Mouse (Mus musculus) forebrain, embryonic 16.5 days (tissue): ENCODE measurements around the gene Gp6. TPM values are rescaled to one million over a fixed set of nuclear protein-coding genes. Genes with fewer than 3 reads are reported as not detected.

Source experiments
- ATAC-seq: fragments of 200-750 bp; cut with Nextera tagmentation; 2 replicates; pipeline ENCODE4 v1.8.0; 2017; ENCODE audit warnings: mild to moderate bottlenecking, moderate library complexity
- H3K27ac ChIP-seq: fragments of 300-500 bp; sonication (generic); 2 replicates; pipeline ENCODE4 v1.5.1; 2014; ENCODE audit warnings: low read length, control low read depth
- H3K27me3 ChIP-seq: fragments of 300-500 bp; sonication (generic); replicated peaks from 2 replicates; pipeline ENCODE4 v1.6.1; 2014; ENCODE audit warnings: low read length; ENCODE audit not compliant: control insufficient read depth, insufficient read depth
- H3K36me3 ChIP-seq: fragments of 300-500 bp; sonication (generic); 2 replicates; pipeline ENCODE4 v1.6.1; 2014; ENCODE audit not compliant: control insufficient read depth, insufficient read depth
- H3K4me1 ChIP-seq: fragments of 300-500 bp; sonication (generic); replicated peaks from 2 replicates; pipeline ENCODE4 v1.6.1; 2014; ENCODE audit warnings: low read length; ENCODE audit not compliant: control insufficient read depth, insufficient read depth
- H3K4me2 ChIP-seq: fragments of 300-500 bp; sonication (generic); 2 replicates; pipeline ENCODE4 v1.6.1; 2014; ENCODE audit warnings: mild to moderate bottlenecking, low read length, control low read depth
- H3K4me3 ChIP-seq: fragments of 300-500 bp; sonication (generic); replicated peaks from 2 replicates; pipeline ENCODE4 v1.5.1; 2014; ENCODE audit warnings: mild to moderate bottlenecking, low read length, control low read depth
- H3K9ac ChIP-seq: fragments of 300-500 bp; sonication (generic); replicated peaks from 2 replicates; pipeline ENCODE4 v1.6.1; 2014; ENCODE audit warnings: low read depth, low read length, control low read depth
- H3K9me3 ChIP-seq: fragments of 300-500 bp; sonication (generic); 2 replicates; pipeline ENCODE4 v1.6.1; 2016; ENCODE audit warnings: low read length; ENCODE audit not compliant: control insufficient read depth
- WGBS: fragments of 180-500 bp; shearing (Covaris S2); extraction: QIAGEN DNeasy Blood & Tissue Kit; methylation state at CpG from one replicate; pipeline ENCODE4 v1.1.7; 2014; 5-methylcytosine and 5-hydroxymethylcytosine counted together
- polyA plus RNA-seq: library from polyadenylated mRNA; unstranded; fragments of >200 nt; fragmentation: Nextera tagmentation; extraction: Ambion mirVana; gene quantifications from 2 replicates; pipeline ENCODE4 v1.2.1, GENCODE M21; 2015

Gp6 gene
- polyA plus RNA-seq = 0.08 TPM in 1 of 2 replicates, not detected in the other

DNA sequence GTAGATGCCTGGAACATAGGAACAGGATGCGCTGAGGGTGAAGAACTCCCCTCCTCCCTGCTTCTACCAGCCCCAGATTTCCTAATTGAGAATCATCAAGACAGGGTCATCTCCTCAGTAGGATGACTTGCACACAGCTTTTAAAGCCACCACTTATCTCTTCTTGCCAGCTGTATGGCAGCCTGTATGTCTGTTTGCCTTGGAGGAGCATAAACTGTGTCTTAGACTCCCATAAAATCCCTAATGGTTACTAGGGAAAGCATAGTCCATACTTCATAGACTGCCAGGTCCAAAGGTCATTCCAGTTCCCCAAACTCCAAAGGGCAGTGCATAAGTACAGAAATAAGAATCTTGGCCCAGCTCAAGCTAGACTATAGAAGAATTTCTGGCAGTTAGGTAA is at the start of gene Gp6:
Gp6 (minus strand) TSS at position 15 of the 400 bp plus-strand sequence.
- Histone ChIP-seq H3K9me3 (no peaks in the 10 kb centered on the region), H3K9ac (no peak within 1 kb of the TSS), H3K4me3 (no peak within 1 kb of the TSS), H3K36me3 (no peaks in the 10 kb centered on the region), H3K4me2 (no peak within 1 kb of the TSS), H3K27ac (no peak within 1 kb of the TSS), H3K27me3 (no peaks in the 10 kb centered on the region), H3K4me1 (no peaks in the 10 kb centered on the region)
- WGBS = 89% methylated on average over 1 of the region's 1 CpGs
- no peak for ATAC-seq

DNA sequence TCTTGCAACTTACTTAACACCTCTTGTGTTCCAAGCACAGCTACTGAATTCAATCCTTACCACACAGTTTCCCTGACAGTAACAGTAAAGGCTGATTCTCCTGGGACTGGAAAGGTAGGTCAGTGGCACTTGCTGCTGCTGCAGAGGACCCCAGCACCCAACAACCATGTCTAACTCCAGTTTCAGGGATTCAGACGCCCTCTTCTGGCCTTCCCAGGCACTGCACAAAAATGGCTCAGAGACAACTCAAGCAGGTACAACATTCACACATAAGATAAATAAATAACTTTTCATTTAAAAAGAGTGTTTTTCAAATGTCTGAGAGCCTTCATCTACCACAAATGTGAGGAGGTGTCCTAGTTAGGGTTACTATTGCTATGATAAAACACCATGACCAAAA is 49.6 kb upstream of the Gp6 start:
- no peak overlapping the region for H3K27ac ChIP-seq
- no peak for ATAC-seq
- H3K36me3 ChIP-seq = peaks cover 6% of the 10 kb centered on the region
- no peaks in the 10 kb centered on the region for H3K27me3 ChIP-seq
- no peak overlapping the region for H3K9ac ChIP-seq
- H3K9me3 ChIP-seq = no peaks in the 10 kb centered on the region
- no peak overlapping the region for H3K4me2 ChIP-seq
- 0% methylated on average over 1 of the region's 1 CpGs for WGBS
- H3K4me3 ChIP-seq = no peak overlapping the region
- H3K4me1 ChIP-seq = peaks cover 8% of the 10 kb centered on the region

DNA sequence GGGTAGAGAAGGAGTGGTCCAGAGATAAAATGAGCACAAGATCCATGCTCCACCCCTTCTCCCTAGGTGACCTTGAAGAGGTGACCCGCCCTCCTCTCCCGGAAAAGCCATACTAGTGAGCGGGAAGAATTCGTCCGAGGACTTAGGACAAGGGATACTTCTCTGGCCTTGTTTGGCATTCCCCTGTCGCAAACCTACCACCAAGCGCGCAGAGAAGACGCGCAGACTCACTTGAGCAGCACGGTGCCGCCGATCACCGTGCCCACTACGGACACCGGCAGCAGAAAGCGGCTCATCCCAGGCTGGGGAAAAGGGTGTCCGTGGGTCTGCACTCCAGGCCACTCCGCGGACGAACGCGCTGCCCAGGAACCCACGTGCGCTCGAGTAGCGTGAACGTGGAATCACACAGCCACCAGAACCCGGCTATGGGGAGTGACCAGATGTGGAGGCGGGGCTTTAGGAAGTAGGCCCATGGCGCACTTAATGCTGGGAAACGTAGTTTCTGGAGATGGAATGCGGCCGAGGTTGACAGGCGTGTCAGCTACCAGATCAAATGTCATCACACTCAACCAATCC is 47.8 kb upstream of the Gp6 start, which contains the start of gene Rdh13:
Rdh13 (minus strand) TSS at position 434 of the 576 bp plus-strand sequence.
- no peaks in the 10 kb centered on the region for H3K9me3 ChIP-seq
- peaks cover 16% of the 10 kb centered on the region for H3K36me3 ChIP-seq
- H3K4me1 ChIP-seq = peaks cover 8% of the 10 kb centered on the region
- H3K4me2 ChIP-seq = peak within 1 kb of the TSS; percentile 62
- H3K27me3 ChIP-seq = no peaks in the 10 kb centered on the region
- peak within 1 kb of the TSS; percentile 80 for H3K4me3 ChIP-seq
- peak within 1 kb of the TSS; percentile 82 for H3K9ac ChIP-seq
- peak within 1 kb of the TSS; percentile 55 for H3K27ac ChIP-seq
- WGBS = under 1% methylated on average over 35 of the region's 35 CpGs
- peak; percentile 95 for ATAC-seq

GRCm38 (mm10) chr7:4440549-4440948 is 43.0 kb upstream of the Gp6 start:
- no peak for ATAC-seq
- Histone ChIP-seq H3K27me3 (no peaks in the 10 kb centered on the region), H3K9me3 (no peaks in the 10 kb centered on the region), H3K4me2 (no peak overlapping the region), H3K4me3 (no peak overlapping the region), H3K4me1 (peaks cover 8% of the 10 kb centered on the region), H3K27ac (no peak overlapping the region), H3K9ac (no peak overlapping the region), H3K36me3 (peaks cover 22% of the 10 kb centered on the region)
- WGBS = 96% methylated on average over 10 of the region's 10 CpGs

DNA sequence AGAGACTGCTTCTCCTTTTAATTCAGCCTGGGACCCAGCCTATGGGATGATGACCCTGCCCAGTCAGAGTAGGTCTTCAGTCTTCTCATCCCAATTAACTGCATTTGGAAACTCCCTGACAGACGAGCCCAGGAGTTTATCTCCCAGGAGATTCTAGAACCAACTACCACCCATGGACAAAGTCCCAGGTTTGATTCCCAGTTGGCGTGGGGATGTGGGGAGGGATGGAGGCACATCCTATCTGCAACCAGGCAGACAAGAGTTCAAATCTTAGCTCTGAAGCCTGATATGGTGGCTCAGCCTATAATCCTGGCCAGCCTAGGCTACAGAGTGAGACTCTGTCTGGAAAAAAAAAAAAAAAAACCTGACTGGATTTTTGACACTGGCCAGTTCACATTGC is 40.2 kb upstream of the Gp6 start:
- Histone ChIP-seq H3K27me3 (no peaks in the 10 kb centered on the region), H3K9ac (no peak overlapping the region), H3K4me1 (no peaks in the 10 kb centered on the region), H3K9me3 (no peaks in the 10 kb centered on the region), H3K36me3 (peaks cover 32% of the 10 kb centered on the region), H3K4me3 (no peak overlapping the region), H3K4me2 (no peak overlapping the region), H3K27ac (no peak overlapping the region)
- 90% methylated on average over 2 of the region's 2 CpGs for WGBS
- ATAC-seq = no peak

DNA sequence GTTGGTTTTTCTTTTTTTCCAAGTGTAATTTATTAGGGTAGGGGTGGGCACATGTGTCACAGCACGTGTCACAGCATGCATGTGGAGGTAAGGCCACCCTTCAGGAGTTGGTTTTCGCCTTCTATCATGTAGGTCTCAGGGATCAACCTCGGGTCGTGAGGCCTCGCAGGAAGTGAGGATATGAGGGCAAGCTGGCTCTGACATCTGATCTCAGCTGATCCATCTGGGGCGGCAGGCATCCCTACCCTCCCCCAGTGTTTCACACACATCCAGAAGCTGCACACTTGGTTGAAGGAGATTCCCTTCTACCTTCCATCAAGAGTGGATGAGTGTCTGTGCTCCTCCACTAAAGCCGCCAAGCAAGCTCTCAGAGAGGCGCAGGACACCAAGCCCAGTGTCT is 34.5 kb upstream of the Gp6 start:
- no peaks in the 10 kb centered on the region for H3K27me3 ChIP-seq
- H3K36me3 ChIP-seq = peaks cover 30% of the 10 kb centered on the region
- WGBS = 93% methylated on average over 8 of the region's 8 CpGs
- no peak for ATAC-seq
- no peaks in the 10 kb centered on the region for H3K9me3 ChIP-seq
- H3K9ac ChIP-seq = no peak overlapping the region
- H3K4me1 ChIP-seq = no peaks in the 10 kb centered on the region
- no peak overlapping the region for H3K4me3 ChIP-seq
- H3K27ac ChIP-seq = no peak overlapping the region
- no peak overlapping the region for H3K4me2 ChIP-seq

GRCm38 (mm10) chr7:4431548-4431947 is 34.0 kb upstream of the Gp6 start:
- peaks cover 25% of the 10 kb centered on the region for H3K36me3 ChIP-seq
- no peak for ATAC-seq
- 81% methylated on average over 6 of the region's 6 CpGs for WGBS

DNA sequence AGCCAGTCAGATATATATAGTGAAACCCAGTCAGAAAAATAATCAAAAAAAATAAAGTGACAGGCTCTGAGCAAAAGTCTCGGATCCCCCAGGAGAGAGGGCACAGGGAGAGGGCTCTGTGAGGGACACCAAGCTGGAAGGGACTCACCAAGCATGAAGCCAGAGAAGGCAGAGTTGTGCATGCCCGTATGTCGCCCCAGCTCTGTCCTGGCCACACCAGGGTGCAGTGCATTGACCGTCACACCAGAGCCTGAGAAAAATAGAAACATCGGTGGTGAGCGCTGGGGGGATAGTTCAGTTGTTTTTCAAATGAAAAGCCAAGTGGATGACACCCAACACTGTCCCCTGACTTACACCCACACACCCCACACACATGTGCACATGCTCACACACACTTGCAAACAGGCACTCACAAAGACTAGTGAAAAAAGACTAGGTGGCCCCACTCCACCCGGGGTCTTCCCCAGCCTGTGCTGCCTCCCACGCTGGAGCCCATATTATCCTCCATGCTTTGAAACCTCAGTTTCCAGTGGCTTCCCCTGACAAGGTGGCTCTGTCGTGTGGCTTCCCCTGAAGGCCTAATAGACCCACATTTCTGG is 32.8 kb upstream of the Gp6 start:
- peaks cover 35% of the 10 kb centered on the region for H3K36me3 ChIP-seq
- no peak overlapping the region for H3K9ac ChIP-seq
- ATAC-seq = no peak
- H3K27ac ChIP-seq = no peak overlapping the region
- H3K27me3 ChIP-seq = no peaks in the 10 kb centered on the region
- H3K9me3 ChIP-seq = no peaks in the 10 kb centered on the region
- 95% methylated on average over 9 of the region's 9 CpGs for WGBS
- no peak overlapping the region for H3K4me2 ChIP-seq
- no peaks in the 10 kb centered on the region for H3K4me1 ChIP-seq
- no peak overlapping the region for H3K4me3 ChIP-seq

More at GRCm38 (mm10) chr7:4431548-4431947, 34.0 kb upstream of the Gp6 start:
- Histone ChIP-seq H3K27ac (no peak overlapping the region), H3K9ac (no peak overlapping the region), H3K27me3 (no peaks in the 10 kb centered on the region), H3K4me3 (no peak overlapping the region), H3K4me1 (no peaks in the 10 kb centered on the region), H3K9me3 (no peaks in the 10 kb centered on the region), H3K4me2 (no peak overlapping the region)

- ATAC-seq = peak; percentile 94
- H3K27ac ChIP-seq = no peak overlapping the region
- WGBS = 77% methylated on average over 7 of the region's 7 CpGs
- no peaks in the 10 kb centered on the region for H3K4me1 ChIP-seq
- no peak overlapping the region for H3K9ac ChIP-seq
- H3K9me3 ChIP-seq = no peaks in the 10 kb centered on the region
- no peak overlapping the region for H3K4me2 ChIP-seq
- H3K27me3 ChIP-seq = no peaks in the 10 kb centered on the region
- H3K36me3 ChIP-seq = peaks cover 30% of the 10 kb centered on the region
- H3K4me3 ChIP-seq = no peak overlapping the region
Measured at GRCm38 (mm10) chr7:4427161-4427912, 29.8 kb upstream of the Gp6 start.
